8 mouse cellular contexts compared by ENCODE assay signal in genomic region chr12:85288486-85289156, GRCm38 (mm10). TPM values are rescaled to one million over a fixed set of nuclear protein-coding genes. Genes with fewer than 3 reads are reported as not detected.
A peak's percentile ranks its signal among the peaks of the same experiment; 100 is the strongest.
DNase-seq lines count a peak whose midpoint lies in the region; ATAC-seq and TF ChIP-seq lines count a peak whose summit lies in the region.

Gene Zc2hc1c, plus strand, starts transcription at chr12:85288591.

- H3K27me3 ChIP-seq in Patski: no peaks in the 10 kb centered on the region
- H3K27me3 ChIP-seq in hindbrain, postnatal 0 days (ENCODE audit: insufficient read depth, low read length): no peaks in the 10 kb centered on the region

- H3K4me1 ChIP-seq in hindbrain, postnatal 0 days (ENCODE audit: insufficient read depth, low read length): no peaks in the 10 kb centered on the region

- peak within 1 kb of the TSS; percentile 11; the same call in 1 of the 2 replicates for H3K27ac ChIP-seq in hindbrain, postnatal 0 days
- peak within 1 kb of the TSS; percentile 51 for H3K27ac ChIP-seq in left cerebral cortex, adult 2 months

- POLR2A ChIA-PET in Patski (lab: Charles Lee): interaction anchor here (1.2 kb wide), 1 partner anchor 12 kb away, joined by 4 read pairs; no protein-coding TSS in a partner anchor

- intact Hi-C loops in left cerebral cortex, adult 2 months (cut with DNase I): loop anchor here (1.0 kb wide), 1 partner anchor 8 kb away; no protein-coding TSS in a partner anchor

- DNase-seq in Patski (ENCODE audit: low read depth, low spot score): no peak
- peak; percentile 97 for DNase-seq in embryo, embryonic 10 days (ENCODE audit: low spot score)
- peak; percentile 80 to 90 for DNase-seq in gastrocnemius, adult 8-10 months (ENCODE audit: low spot score in 2 of 2)
- DNase-seq in hindbrain, postnatal 0 days (ENCODE audit: low spot score): peak; percentile 94
- DNase-seq in left cerebral cortex, adult 2 months (ENCODE audit: extremely low spot score in 1 of 2, low spot score in 2 of 2): peak; percentile 73 to 84
- DNase-seq in lung, postnatal 4 days: peak; percentile 90 to 91
- DNase-seq in retina, postnatal 1 day: peak; percentile 96
- peak; percentile 23 to 45 for DNase-seq in thymus, postnatal 36 days

- TF ChIP-seq CTCF in Patski (IDR thresholded peaks at IDR 0.05): no peak
- TF ChIP-seq CTCF in hindbrain, postnatal 0 days (IDR thresholded peaks at IDR 0.05; ENCODE audit: low read depth): no peak
- TF ChIP-seq CTCF in left cerebral cortex, adult 2 months (IDR thresholded peaks at IDR 0.05): no peak

- in situ Hi-C loops in Patski (cut with MboI; ENCODE audit: low pct_unique_long_range_greater_than_20kb): loop anchor here (5.0 kb wide), 2 partner anchors 56 to 116 kb away; no protein-coding TSS in a partner anchor

- peak within 1 kb of the TSS; percentile 40; the same call in 1 of the 2 replicates for H3K9ac ChIP-seq in hindbrain, postnatal 0 days (replicated peaks; ENCODE audit: low read length)

- H3K4me3 ChIP-seq in hindbrain, postnatal 0 days (ENCODE audit: low read length): peak within 1 kb of the TSS; percentile 44
- H3K4me3 ChIP-seq in left cerebral cortex, adult 2 months: peak within 1 kb of the TSS; percentile 58

- H3K4me2 ChIP-seq in hindbrain, postnatal 0 days (ENCODE audit: low read depth, low read length): peak within 1 kb of the TSS; percentile 91

- H3K36me3 ChIP-seq in hindbrain, postnatal 0 days (ENCODE audit: insufficient read depth, low read length): no peaks in the 10 kb centered on the region

- CTCF ChIA-PET in Patski (lab: Charles Lee): interaction anchor here (1.2 to 2.4 kb wide), 5 partner anchors 9 to 197 kb away, joined by 3 to 18 read pairs (median 4); no protein-coding TSS in a partner anchor

- 2% methylated on average over 31 of the region's 31 CpGs for WGBS in hindbrain, postnatal 0 days

- ATAC-seq in Patski: peak; percentile 51
- ATAC-seq in hindbrain, postnatal 0 days: peak; percentile 90

- H3K9me3 ChIP-seq in hindbrain, postnatal 0 days (ENCODE audit: low read length): no peaks in the 10 kb centered on the region

RNA-seq across cellular contexts. Expression of gene Zc2hc1c, which starts in this region (rescaled TPM):
- 3.9 TPM for polyA plus RNA-seq in Patski (2021)
- 1 to 10 TPM; 1.6 to 2.2 (median 1.8) TPM for total RNA-seq in gastrocnemius, adult 8-10 months (2022)
- total RNA-seq in hindbrain, postnatal 0 days (2014; rRNA removed): 1.1 and 1.3 TPM in 2 replicates
- polyA plus RNA-seq in hindbrain, postnatal 0 days (2015; fragmentation: Nextera tagmentation; extraction: Ambion mirVana): 1.4 and 1.5 TPM in 2 replicates
- total RNA-seq in left cerebral cortex, adult 2 months (2021): 1 to 10 TPM; 2.0 to 2.8 TPM
